13 mouse cellular contexts compared by ENCODE assay signal in the genomic region with DNA sequence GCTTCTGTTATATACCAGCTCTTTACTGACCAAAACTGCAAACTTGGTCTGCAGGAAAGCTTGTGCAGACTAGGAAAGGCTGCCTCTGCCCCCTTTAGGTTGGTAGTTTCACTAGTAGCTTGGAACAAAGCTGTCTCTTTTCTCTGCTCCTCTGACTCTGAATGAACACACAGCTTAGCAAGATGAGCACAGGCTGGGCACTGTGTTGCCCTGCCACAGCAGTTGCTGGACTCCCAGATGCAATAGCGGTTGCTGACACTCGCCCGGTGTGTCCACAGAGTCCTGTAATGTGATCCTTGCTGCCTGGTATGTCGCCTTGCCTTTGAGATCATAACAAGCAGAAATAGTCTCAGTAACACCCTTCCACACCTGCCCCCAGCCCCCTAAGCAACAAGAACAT.
DNase-seq lines count a peak whose midpoint lies in the region; ATAC-seq lines count a peak whose summit lies in the region.
"Had no signal": no experiment of that assay in that cellular context is flagged by ENCODE, and none has a peak within 500 bp of the region (broad histone marks: within the 10 kb centered on the region; RNA-seq: fewer than 3 reads in every experiment).

No protein-coding gene starts in this region.

- WGBS in embryonic facial prominence, embryonic 15.5 days: 50% methylated on average over 4 of the region's 4 CpGs
- WGBS in stomach, embryonic 14.5 days: 58% methylated on average over 4 of the region's 4 CpGs
- 71% methylated on average over 4 of the region's 4 CpGs for WGBS in hindbrain, embryonic 10.5 days

- DNase-seq in heart, adult 11 months: peak; percentile 61
- no peak for DNase-seq in heart, postnatal 14 days
- DNase-seq in layer of hippocampus, adult 9-11 months: peak; percentile 18
- DNase-seq in layer of hippocampus, adult 8-10 months (ENCODE audit: low spot score in 2 of 2): no peak
- DNase-seq in hindbrain, embryonic 10.5 days (ENCODE audit: low spot score): no peak
- DNase-seq: cerebellum, adult 9-10 months; heart, adult 18-20 months; liver; midbrain, embryonic 14.5 days had no signal

- no peaks in the 10 kb centered on the region for H3K27me3 ChIP-seq in embryonic facial prominence, embryonic 15.5 days
- no peaks in the 10 kb centered on the region for H3K27me3 ChIP-seq in stomach, embryonic 14.5 days (ENCODE audit: control insufficient read depth, insufficient read depth, low read length)
- no peaks in the 10 kb centered on the region for H3K27me3 ChIP-seq in hindbrain, embryonic 10.5 days (ENCODE audit: insufficient read depth, poor library complexity, severe bottlenecking)

- peaks cover 36% of the 10 kb centered on the region for H3K4me1 ChIP-seq in embryonic facial prominence, embryonic 15.5 days
- H3K4me1 ChIP-seq in stomach, embryonic 14.5 days (ENCODE audit: control insufficient read depth, insufficient read depth, low read length): peaks cover 11% of the 10 kb centered on the region; the same call in 1 of the 2 replicates
- 0 out of 2 replicates have a peak, but pooled peaks cover 3% of the 10 kb centered on the region for H3K4me1 ChIP-seq in hindbrain, embryonic 10.5 days (replicated peaks)

- no peak overlapping the region for H3K4me2 ChIP-seq in embryonic facial prominence, embryonic 15.5 days (replicated peaks)
- no peak overlapping the region for H3K4me2 ChIP-seq in stomach, embryonic 14.5 days (replicated peaks; ENCODE audit: low read depth, low read length)

- no peaks in the 10 kb centered on the region for H3K9me3 ChIP-seq in embryonic facial prominence, embryonic 15.5 days (replicated peaks)
- H3K9me3 ChIP-seq in stomach, embryonic 14.5 days (ENCODE audit: control insufficient read depth, low read depth, low read length): no peaks in the 10 kb centered on the region
- no peaks in the 10 kb centered on the region for H3K9me3 ChIP-seq in hindbrain, embryonic 10.5 days

- no peak for ATAC-seq in embryonic facial prominence, embryonic 15.5 days (ENCODE audit: insufficient number of reproducible peaks, low FRiP score, low TSS enrichment, low read depth)
- no peak for ATAC-seq in stomach, embryonic 14.5 days (ENCODE audit: insufficient number of reproducible peaks, insufficient read depth, low FRiP score, low read depth)
- ATAC-seq in erythroid progenitor cell, adult 5-6 weeks (replicated peaks; ENCODE audit: low FRiP score, poor library complexity, severe bottlenecking): no peak

- H3K9ac ChIP-seq in embryonic facial prominence, embryonic 15.5 days: no peak overlapping the region
- no peak overlapping the region for H3K9ac ChIP-seq in stomach, embryonic 14.5 days (replicated peaks; ENCODE audit: low read depth, low read length)

- intact Hi-C loops in heart, postnatal 14 days (cut with DNase I): loop anchor here (5.0 kb wide), 1 partner anchor 129 kb away; no protein-coding TSS in a partner anchor

- H3K27ac ChIP-seq in embryonic facial prominence, embryonic 15.5 days (replicated peaks): peak overlapping the region; percentile 44
- H3K27ac ChIP-seq in stomach, embryonic 14.5 days (ENCODE audit: low read length): peak overlapping the region; percentile 39; the same call in 1 of the 2 replicates
- no peak overlapping the region; the same call in 1 of the 2 replicates for H3K27ac ChIP-seq in hindbrain, embryonic 10.5 days
- H3K27ac ChIP-seq: macrophage had no signal

- H3K4me3 ChIP-seq in embryonic facial prominence, embryonic 15.5 days (replicated peaks): no peak overlapping the region
- no peak overlapping the region for H3K4me3 ChIP-seq in stomach, embryonic 14.5 days (ENCODE audit: low read depth, low read length)
- H3K4me3 ChIP-seq in hindbrain, embryonic 10.5 days: no peak overlapping the region

- H3K36me3 ChIP-seq in embryonic facial prominence, embryonic 15.5 days: no peaks in the 10 kb centered on the region
- no peaks in the 10 kb centered on the region for H3K36me3 ChIP-seq in stomach, embryonic 14.5 days (ENCODE audit: control insufficient read depth, insufficient read depth, low read length)
- H3K36me3 ChIP-seq in hindbrain, embryonic 10.5 days: no peaks in the 10 kb centered on the region

Comparison
In these comparisons a context has a peak if more than half of its experiments do, and no peak if none do; other contexts are left out.
1. DNase-seq: peak in heart, adult 11 months (single experiment) and layer of hippocampus, adult 9-11 months (single experiment); none in heart, postnatal 14 days (0 of 2), layer of hippocampus, adult 8-10 months (0 of 2) and hindbrain, embryonic 10.5 days (single experiment).